Mouse (Mus musculus) gastrocnemius, adult 18-20 months (tissue): ENCODE measurements at regions not wholly inside any gene's neighbourhood (a gene's known extent, or its start where the extent isn't known, plus 50 kb on each side); places are given as distances from the start of the nearest gene placed in this dataset.
"Not testable (repeated sequence)": the region's sequence is repeated elsewhere in the genome, so short reads cannot be mapped to it uniquely, and the experiment has no call there.

Experiments
- DNase-seq: peaks from one replicate; pipeline ENCODE4 v3.0.0; 2021; ENCODE audit warnings: low spot score

- DNase-seq = no peak
Observed at GRCm38 (mm10) chr4:124395966-124396395, 214.6 kb downstream of the 3100002H09Rik start.

- no peak for DNase-seq
Observed at GRCm38 (mm10) chr4:124395069-124395965, 215.3 kb downstream of the 3100002H09Rik start.

GRCm38 (mm10) chr4:124393595-124393994 lies 217.0 kb downstream of the 3100002H09Rik start:
- DNase-seq = no peak

GRCm38 (mm10) chr4:124389067-124389466 lies 221.5 kb downstream of the 3100002H09Rik start:
- no peak for DNase-seq

- DNase-seq = no peak
Observed at GRCm38 (mm10) chr4:124385106-124386055, 225.2 kb downstream of the 3100002H09Rik start.

GRCm38 (mm10) chr4:124376504-124376903 lies 234.1 kb downstream of the 3100002H09Rik start:
- no peak for DNase-seq

GRCm38 (mm10) chr4:124375581-124375980 lies 235.0 kb downstream of the 3100002H09Rik start:
- no peak for DNase-seq

- DNase-seq = no peak
Observed at GRCm38 (mm10) chr4:124368831-124369230, 241.8 kb downstream of the 3100002H09Rik start.

GRCm38 (mm10) chr4:124368085-124368484 lies 242.5 kb downstream of the 3100002H09Rik start:
- no peak for DNase-seq

GRCm38 (mm10) chr4:124360578-124360908 lies 250.1 kb downstream of the 3100002H09Rik start:
- DNase-seq = no peak

- no peak for DNase-seq
Observed at GRCm38 (mm10) chr4:124359707-124360577, 250.7 kb downstream of the 3100002H09Rik start.

GRCm38 (mm10) chr4:124358456-124358855 lies 252.1 kb downstream of the 3100002H09Rik start:
- not testable (repeated sequence) for DNase-seq

- DNase-seq = no peak
Observed at GRCm38 (mm10) chr4:124350361-124350760, 260.2 kb downstream of the 3100002H09Rik start.

GRCm38 (mm10) chr4:124349610-124350295 lies 260.9 kb downstream of the 3100002H09Rik start:
- no peak for DNase-seq

- DNase-seq = no peak
Observed at GRCm38 (mm10) chr4:124349055-124349454, 261.5 kb downstream of the 3100002H09Rik start.

GRCm38 (mm10) chr4:124340073-124340472 lies 270.5 kb downstream of the 3100002H09Rik start:
- DNase-seq = no peak

- no peak for DNase-seq
Observed at GRCm38 (mm10) chr4:124335726-124336125, 274.9 kb downstream of the 3100002H09Rik start.

GRCm38 (mm10) chr4:124332974-124333373 lies 277.6 kb downstream of the 3100002H09Rik start:
- no peak for DNase-seq

GRCm38 (mm10) chr4:124332416-124332815 lies 278.2 kb downstream of the 3100002H09Rik start:
- no peak for DNase-seq

- DNase-seq = no peak
Observed at GRCm38 (mm10) chr4:124329107-124329771, 281.4 kb downstream of the 3100002H09Rik start.
